Mouse (Mus musculus) thymus, adult 2 months (tissue): ENCODE measurements around the gene Rad50.

Experiments used
- CTCF ChIP-seq: fragments of 200-500 bp; IDR thresholded peaks from 2 replicates; pipeline ENCODE4 v1.5.1; 2012; ENCODE audit warnings: mild to moderate bottlenecking, control low read depth, low read length, moderate library complexity, borderline replicate concordance; ENCODE audit not compliant: control insufficient read depth, poor library complexity, insufficient read depth; ENCODE audit errors: extremely low read depth
- POLR2A ChIP-seq: fragments of 200-500 bp; IDR thresholded peaks from 2 replicates; pipeline ENCODE4 v1.6.1; 2012; ENCODE audit warnings: mild to moderate bottlenecking, low read length, control low read depth, moderate library complexity; ENCODE audit not compliant: control insufficient read depth, poor library complexity, insufficient read depth; ENCODE audit errors: extremely low read depth

DNA sequence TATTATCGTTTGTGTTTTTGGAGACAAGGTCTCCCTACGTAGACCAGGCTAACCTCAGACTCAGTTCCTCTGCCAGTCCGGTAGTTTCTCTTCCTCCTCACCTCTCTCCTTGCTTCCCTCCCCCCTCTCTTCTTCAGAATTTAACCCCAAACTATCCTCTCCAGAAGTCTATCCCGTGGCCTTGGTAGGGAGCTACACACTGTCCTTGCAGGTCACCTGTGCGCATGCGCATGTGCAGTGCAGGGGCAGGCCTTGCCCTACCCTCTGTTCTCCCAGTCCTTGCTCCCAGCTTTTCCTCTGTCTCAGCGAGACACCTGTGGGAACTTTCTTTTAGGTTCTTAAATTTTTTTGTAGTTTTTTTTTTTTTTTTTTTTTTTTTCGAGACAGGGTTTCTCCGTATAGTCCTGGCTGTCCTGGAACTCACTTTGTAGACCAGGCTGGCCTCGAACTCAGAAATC lies 69.3 kb downstream of the Rad50 start:
- TF ChIP-seq POLR2A, result no peak
- no peak for TF ChIP-seq CTCF
